Mouse (Mus musculus) gonadal fat pad, adult 2 months (tissue): ENCODE measurements at regions not wholly inside any gene's neighbourhood (a gene's known extent, or its start where the extent isn't known, plus 50 kb on each side); places are given as distances from the start of the nearest gene placed in this dataset.

Experiments
- DNase-seq: peaks from one replicate; pipeline ENCODE4 v3.0.0-alpha.2; 2012; ENCODE audit warnings: low read depth

DNA sequence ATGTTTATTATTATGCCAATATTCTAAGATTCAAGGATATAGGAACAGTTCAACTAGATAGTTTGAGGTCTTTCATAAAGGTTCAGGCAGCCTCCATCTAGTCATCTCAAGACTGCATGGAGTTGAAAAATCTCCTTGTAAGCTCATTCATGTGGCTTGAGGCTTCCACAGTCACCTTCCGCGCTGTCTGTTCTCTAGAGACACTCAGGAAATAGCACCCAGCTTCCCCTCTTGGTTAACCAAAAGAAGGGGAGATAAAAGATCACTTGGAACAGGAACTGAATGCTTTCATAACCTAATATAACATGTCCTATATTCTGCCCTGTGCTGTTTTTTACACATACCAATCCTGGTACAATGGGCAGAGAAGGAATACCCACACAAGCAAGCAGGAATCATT lies 206.3 kb upstream of the Ercc4 start:
- DNase-seq: no peak

DNA sequence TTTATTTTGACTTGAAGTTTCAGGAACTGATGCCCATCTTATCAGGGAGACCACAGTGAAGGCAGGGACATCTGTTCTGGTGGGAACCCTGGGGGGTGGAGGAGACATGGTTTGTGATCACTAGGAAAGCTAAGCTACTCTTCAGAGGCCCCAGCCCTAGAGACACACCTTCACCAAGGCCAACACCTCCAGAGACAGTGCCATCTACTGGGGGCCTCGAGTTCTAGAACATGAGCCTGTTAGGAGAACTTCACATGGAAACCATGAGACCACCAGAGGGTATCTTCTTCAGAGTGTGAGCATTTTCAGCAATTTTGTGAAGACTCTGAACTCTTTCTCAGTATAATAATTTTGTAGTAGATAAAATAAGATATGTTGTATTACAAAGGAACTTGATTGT lies 204.5 kb upstream of the Ercc4 start:
- no peak for DNase-seq

DNA sequence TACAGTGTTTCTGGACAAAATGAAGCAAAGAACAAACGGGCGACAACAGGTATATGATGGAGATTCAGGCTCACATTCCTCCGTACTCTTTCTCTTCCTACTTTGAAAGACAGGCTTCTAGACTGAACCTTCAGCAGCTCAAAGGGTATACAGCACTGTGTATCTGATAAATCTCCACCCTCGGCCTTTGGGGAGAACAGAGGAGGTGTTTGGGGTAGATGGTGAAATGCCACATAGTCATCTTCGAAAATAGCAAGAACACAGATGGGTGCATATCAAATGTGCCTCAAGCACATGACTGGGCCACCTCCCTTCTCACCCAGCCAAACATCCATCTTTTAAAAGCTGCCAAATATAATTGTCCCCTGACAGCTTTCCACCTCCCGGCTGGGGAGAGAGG lies 184.8 kb upstream of the Ercc4 start:
- no peak for DNase-seq

DNA sequence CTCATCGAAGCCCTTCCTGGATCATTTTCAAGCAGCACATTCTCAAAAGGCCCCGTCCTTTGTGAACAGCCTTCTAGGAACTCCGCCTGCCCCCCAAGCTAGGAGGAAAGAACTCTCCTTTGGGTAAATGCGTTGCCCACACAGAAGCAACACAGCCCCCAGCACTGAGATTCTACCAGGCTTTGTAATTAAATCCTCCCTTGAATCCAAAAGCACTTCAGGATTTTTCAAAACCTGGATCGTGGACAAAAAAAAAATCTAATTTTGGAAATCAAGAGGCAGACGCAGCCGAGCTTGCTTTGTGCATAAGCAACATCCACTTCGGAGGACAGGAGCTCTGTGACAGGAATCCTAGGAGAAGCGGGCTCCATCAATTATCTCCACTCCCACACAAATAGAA lies 183.6 kb upstream of the Ercc4 start:
- DNase-seq: no peak

DNA sequence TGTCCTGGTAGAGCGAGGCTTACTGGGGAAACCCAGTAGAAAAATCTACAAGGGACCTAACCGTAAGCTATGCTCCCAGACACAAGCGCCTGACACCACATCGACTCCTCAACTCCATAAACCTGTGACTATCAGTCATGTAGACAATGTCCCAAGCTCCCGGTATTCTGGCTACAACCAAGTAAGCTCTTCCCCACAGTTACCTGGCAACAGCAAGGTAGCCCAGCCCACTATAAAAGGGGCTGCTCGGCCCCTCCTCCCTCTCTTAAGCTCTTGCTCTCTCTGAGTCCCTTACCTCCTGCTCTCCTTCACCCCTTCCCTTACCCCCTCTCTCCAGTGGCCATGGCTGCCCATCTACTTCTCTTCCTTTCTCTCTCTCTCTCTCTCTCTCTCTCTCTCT lies 178.4 kb upstream of the Ercc4 start:
- DNase-seq: no peak

DNA sequence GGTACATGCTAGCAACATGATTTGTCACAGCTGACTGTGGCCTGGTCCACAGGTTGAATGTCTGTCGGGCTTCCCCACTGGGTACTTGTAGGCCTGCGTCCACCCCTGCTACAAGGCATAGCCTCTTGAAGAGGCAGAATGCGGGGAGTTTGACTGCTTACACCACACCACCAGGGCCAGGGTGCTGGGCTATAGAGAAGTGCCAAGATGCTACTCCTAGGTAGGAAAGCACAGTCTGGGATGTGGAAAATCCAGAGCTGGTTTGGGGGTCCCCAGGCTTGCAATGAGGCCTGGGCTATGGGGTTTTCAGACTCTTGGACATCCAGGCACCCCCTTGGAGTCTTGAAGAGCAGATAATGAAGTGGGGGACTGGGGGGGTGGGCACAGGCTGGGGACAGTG lies 176.5 kb upstream of the Ercc4 start:
- no peak for DNase-seq

DNA sequence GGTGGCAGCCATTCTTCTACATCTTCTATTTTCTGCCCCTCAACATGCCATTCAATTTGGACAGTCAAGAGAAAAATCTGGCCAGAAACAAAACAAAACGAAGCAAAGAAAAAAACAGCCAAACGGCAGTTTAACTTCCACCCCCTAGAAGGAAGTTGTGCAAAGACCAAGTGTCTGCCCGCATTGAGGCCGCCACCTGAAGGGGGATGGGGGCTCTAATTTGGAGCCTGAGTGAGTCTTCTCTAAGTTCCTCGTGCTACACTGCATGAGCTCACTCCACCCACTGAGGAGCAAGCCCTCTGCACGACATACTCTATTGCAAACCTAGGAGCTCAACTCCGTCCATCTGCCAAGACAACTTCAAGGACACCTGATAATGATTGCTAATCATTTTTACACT lies 174.9 kb upstream of the Ercc4 start:
- DNase-seq: no peak

DNA sequence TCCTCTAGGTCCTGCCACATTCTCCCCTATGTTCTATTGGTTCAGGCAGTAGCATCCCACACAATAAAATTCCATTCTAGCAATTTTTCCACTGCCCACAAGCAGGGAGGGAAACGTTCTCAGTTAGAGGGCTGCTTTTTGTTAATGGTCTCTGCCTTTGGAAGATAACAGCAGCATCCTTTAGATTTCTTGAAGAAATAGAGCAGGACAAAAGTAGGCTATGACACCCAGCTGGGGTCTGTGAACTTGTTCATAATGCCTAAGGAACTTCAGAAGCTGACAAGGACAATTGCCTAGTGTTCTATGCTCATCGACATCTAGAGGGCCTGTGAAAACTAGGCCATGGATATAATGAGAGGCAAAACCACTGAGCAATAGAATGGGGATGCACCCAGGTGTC lies 174.2 kb upstream of the Ercc4 start:
- DNase-seq: no peak

DNA sequence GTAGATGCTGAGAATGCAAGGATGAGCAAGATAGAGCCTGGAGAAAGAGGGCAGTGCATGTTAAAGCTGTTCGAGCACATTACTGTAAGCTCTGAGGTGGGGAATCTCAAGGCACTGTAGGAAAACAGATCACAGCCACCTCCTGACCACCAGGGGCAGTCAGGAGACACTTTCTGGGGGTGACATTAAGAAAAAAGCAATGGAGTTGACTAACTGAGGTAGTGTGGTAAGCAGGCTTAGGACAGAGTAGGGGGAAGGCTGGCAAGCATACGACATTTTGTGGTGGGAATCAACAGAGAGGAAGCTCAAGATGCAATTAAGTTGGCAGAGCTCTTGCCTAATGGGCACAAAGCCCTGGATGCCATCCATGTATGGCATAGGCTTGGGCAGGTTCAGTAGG lies 172.9 kb upstream of the Ercc4 start:
- no peak for DNase-seq

DNA sequence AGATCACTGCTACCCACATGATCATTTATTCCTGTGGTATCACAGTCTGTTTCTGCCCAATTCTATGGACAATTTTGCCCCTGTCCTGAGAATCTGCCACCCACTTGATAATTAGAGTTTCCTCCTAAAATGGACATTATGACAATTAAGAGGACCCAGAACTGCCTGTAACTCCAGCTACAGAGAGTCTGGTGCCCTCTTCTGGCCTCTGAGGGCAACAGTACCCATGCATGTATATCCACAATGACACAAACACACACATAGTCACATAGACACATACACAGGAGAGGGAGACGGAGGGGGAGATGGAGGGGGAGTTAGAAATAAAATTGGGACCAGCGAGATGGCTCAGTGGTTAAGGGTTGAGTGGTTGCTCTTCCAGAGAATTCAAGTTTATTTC lies 170.9 kb upstream of the Ercc4 start:
- no peak for DNase-seq

DNA sequence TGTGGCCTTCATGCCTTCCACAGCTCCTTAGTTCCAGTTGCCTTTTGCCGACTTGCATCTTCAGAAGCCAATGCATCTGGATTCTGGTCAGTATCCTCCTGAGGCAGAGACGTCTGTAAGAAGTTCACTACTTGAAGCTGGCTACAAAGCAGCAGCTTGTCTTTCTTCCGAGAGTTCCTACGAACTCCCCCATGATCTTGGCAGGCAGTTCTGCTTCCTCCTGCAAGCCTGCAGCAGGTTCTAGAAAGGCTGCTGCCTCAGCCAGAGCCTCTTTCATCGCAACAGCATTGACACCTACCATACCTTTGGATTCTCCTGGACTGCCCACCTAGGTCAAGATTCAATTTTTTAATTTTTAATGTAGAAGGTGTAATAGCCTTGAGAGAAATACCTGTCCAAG lies 158.3 kb upstream of the Ercc4 start:
- no peak for DNase-seq

DNA sequence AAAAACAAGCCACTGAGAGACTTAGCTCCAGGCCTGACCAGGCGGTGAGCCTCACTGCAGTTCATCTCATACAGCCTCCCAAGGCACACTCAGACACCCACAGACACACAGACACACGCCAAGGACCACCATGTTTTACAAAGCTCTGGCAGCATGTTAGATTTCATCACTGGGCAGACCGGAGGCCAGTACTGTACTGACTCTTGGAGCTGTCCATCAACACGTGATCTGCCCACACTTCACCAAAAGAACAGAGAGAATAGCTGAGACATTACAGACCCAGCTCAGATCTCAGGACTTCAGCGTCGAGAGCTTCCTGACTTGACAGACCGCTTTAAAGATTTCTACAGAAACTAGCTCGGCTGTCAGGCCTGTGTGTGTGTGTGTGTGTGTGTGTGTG lies 155.5 kb upstream of the Ercc4 start:
- no peak for DNase-seq

DNA sequence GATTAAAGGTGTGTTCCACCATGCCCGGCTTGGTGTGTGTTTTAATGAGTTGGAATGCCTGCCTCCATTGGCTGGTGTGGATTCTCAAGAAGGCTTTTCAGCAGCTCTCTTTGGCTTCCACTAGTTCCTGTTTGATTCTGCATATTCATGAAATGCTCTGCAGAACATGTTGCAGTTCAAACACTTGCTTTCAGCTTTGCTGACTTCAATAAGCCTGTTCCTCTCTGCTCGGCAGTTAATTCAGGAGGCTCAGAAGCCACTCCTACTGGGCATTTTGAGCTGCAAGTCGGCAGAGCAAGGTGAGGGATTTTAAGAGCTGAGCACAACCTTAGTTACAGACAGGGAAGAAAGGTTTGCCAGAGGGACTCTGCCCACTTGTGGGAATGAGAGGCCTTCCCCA lies 153.1 kb upstream of the Ercc4 start:
- no peak for DNase-seq

DNA sequence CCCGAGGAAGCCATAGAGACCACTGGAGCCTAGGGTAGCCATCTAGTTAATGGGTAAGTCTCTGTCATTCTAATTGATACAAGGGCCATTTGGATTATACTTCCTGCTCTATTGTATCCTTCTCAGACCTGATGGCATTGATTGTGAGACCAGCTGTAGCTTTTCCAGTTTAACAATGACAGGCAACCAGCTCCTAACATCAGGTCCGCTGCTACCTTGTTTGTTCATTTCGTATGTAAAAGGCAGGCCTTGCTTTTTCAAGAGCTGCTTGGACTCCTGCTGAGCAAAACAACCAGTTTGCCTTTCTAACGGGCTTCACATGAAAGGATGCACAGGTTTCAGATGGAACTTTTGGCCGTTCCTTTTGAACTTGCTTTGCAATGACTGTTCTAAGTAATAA lies 148.6 kb upstream of the Ercc4 start:
- DNase-seq: no peak

DNA sequence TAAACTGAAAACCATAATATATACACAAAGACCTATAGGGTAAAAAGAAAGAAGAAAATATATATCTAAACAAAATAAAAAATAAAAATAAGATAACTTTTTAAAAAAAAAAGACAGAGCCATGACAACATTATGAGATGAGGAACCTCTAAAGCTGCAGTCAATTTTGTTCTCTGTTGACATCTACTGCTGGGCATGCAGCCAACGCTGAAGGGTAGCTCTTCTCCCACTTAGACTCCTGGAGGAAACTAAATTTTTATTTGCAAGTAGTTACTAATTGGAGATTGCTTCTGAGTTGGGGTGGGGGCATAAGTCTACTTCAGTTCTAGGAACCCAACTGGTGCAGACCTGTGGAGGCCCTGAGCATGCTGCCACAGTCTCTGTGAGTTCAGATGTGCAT lies 126.8 kb upstream of the Ercc4 start:
- no peak for DNase-seq

DNA sequence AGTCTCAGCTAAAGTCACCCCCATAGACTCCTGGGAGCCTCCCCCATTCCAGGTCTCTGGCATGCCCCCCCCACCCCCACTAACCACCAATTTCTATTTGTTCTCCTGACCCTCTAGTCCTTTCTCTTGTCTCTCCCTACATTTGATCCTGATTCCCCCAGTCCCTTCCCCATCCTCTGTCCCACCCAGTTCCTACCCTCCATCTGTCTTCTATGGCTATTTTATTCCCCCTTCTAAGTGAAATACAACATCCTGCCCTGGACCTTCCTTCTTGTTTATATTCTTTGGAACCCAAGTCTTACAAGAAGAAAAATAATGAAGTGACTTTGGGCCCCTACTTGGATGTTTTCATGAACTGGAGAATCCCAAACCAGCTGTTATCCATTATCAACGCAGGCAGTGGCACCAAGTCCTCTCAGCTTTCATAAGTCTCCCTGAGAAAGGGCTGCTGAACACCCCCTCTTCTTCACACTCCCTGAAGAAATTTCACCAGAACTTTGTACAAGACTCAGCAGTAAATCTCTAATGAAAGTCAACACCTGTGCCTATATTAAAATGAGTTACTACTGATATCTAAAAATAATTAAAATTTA lies 108.1 kb upstream of the Ercc4 start:
- DNase-seq: no peak

DNA sequence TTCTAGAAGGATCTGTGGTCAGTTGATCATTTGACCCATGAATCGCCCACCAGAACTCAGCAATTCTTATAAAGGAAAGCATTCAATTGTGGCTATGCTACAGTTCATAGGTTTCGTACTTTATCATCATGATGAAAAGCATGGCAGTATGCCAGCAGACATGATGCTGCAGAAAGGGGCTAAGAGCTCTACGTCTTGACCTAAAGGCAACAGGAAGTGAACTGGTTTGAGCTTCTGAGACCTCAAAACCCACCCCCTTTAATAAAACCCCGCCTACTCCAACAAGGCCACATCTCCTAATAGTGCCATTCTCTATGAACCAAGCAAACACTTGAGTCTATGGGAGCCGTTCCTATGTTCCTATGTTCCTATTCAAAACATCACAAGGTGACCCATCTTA lies 96.6 kb upstream of the Ercc4 start:
- DNase-seq: no peak

DNA sequence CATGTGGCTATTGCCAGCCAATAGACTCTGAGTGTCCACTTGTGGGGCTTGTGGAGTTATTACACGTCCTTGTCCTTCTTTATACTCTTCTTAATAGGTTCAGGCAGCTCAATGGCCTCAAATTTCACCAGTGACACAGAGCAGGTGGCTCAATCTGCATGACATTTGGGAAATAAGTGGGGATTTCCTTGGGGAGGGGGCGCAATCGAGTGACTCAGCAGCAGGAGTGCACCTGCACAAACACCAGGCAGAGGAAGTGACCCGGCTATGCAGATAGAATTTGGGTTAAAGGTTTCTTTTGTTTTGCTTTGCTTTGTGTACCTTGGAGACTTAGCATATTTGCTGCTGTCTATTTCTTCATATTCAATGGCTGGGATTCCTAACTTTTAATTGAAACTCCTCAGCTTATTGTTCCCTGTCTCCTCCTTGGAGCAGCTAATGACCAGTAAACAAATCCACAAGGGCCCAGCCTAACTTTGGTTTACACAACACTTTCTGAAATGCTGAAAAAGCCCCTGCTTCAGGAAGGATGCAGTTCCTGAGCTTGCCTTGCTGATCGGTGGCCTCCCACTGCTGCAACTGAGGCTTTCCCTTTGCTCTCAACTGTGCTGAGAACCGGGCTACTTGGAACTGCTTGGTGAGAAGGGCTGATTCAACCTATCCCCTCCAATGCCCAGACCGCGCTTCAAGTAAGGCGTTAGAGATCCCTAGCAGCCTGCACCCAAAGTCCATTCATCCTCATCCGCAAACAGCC lies 95.4 kb upstream of the Ercc4 start:
- no peak for DNase-seq

DNA sequence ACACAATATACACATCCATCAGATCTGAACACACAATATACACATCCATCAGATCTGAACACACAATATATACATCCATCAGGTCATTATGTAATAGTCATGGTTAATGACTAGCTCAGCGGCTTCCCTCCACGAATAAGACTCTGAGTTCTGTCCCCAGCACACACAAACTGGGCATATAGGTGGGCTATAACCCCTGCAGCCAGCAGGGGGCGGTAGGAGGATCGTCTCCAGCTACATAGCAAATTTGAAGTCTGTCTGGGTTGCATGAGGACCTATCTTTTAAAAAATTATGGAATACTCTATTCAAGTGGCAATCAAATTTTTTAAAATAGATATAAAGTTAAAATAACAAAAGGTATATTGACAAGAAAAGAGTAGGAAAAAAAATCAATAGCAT lies 86.6 kb upstream of the Ercc4 start:
- no peak for DNase-seq

DNA sequence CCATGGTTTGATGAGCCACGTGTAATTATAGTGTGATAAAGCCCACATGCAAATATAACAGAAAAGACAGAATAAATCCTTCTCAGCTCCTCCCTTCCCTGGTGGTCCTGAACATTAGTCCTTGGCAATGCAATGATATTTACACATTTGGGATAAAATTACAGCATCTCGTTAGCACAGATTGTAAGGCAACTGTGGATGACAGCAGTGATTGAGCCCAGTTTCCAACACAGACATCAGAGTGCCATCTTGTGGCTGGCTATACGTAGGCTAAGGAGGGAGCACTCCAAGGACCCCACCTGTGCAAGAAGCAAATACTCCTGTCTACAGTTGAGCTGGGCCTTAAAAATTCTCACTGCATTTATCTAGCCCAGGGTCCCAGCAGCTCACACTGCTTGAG lies 84.1 kb upstream of the Ercc4 start:
- DNase-seq: no peak

DNA sequence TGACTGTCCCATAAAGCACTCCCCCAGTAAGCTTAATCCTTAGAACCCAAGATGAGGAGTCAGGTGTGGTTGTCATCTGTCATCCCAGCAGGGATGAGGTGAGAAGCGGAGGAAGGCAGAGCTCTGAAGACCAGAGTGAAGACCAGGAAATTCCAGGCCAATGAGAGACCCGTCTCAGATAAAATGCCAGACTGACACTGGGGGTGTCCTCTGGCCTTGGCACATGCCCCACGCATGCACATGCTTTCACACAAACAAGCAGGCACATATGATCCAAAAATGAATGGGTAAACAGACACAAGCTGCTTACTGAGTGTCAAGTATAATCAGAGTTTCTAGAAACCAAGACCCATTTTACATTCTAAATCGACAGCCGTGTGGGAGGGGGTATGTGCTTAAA lies 75.3 kb upstream of the Ercc4 start:
- DNase-seq: no peak

DNA sequence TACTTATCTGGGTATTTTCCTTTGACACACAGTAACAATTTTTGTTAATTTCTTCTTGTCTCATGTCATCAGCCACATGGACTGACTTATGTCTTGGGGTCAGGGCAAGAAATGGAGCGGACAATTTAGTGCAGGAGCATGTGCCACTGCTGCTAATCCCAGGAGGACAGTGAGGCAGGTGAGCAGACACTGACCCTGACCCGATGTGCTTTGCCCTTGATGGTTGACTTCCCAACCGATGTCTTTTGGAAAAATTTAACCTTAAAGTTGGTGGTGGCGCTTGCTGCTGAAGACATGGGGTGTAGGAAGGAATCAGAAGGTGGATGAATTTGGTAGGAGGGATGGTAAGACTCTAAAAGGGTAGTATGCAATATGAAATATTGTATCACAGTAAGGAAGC lies 72.9 kb upstream of the Ercc4 start:
- no peak for DNase-seq

DNA sequence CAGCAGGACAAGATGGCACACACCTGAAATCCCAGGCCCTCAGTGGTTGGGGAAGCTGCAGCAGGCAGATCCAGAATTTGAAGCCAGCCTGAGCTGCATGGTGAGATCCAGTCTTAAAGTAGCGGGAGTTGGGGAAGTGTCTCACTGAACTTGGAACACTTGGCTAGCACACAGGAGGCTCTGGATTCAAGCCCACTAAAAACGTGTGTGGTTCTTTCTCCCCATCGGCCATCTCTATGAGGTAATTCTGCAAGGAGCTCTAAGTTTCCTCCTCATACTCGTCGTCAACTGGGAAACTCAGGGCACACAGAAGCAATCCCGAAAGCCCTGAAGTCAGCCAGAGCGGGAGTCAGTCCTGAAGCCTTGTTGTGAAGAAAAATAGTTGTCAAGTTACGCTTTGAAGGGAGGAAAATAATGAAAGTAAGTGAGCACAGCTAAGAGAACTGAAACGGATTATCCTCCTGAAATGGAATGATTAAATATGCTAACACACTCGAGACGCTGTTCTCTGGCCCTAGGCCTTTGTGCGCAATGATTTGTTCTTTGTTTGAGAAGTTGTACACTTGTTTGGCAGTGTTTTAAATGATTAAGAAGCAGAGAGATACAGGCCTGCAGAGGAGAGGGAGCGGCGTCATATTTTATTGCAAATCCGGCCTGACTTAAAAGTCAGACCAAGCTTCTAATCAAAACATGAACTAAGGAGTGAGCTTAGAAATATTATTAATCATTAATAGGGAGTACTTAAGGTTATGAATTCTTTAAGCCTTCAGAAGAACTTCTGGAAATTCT lies 69.0 kb upstream of the Ercc4 start:
- no peak for DNase-seq
